Mouse (Mus musculus) spleen, adult 2 months (tissue): ENCODE results near the gene Gpi1. TPM values are rescaled to one million over a fixed set of nuclear protein-coding genes. Genes with fewer than 3 reads are reported as not detected.

Experiments used
- DNase-seq, 2 experiments: peaks; one replicate each; pipeline versions ENCODE4 v3.0.0 to v3.0.0-alpha.2; 2012 to 2021; ENCODE audit warnings: low spot score in 2 of 2, low read depth in 1 of 2
- H3K27ac ChIP-seq: fragments of 200-500 bp; 2 replicates; pipeline ENCODE4 v1.5.1; 2012; ENCODE audit warnings: low read length, inconsistent platforms; ENCODE audit not compliant: insufficient read depth
- H3K27me3 ChIP-seq: fragments of 200-500 bp; 2 replicates; pipeline ENCODE4 v1.6.1; 2012; ENCODE audit warnings: mild to moderate bottlenecking, moderate library complexity, low read length, inconsistent platforms; ENCODE audit not compliant: control insufficient read depth, insufficient read depth
- H3K36me3 ChIP-seq: fragments of 200-500 bp; 2 replicates; pipeline ENCODE4 v1.6.1; 2012; ENCODE audit warnings: mild to moderate bottlenecking, low read length, inconsistent platforms; ENCODE audit not compliant: control insufficient read depth, insufficient read depth
- H3K4me1 ChIP-seq: fragments of 200-500 bp; 2 replicates; pipeline ENCODE4 v1.6.1; 2011; ENCODE audit warnings: inconsistent platforms; ENCODE audit not compliant: control insufficient read depth, insufficient read depth, insufficient read length
- H3K4me3 ChIP-seq: fragments of 200-500 bp; 2 replicates; pipeline ENCODE4 v1.5.1; 2011; ENCODE audit warnings: mild to moderate bottlenecking, inconsistent platforms; ENCODE audit not compliant: insufficient read depth, insufficient read length; ENCODE audit errors: extremely low read depth
- CTCF ChIP-seq: fragments of 200-500 bp; IDR thresholded peaks from 2 replicates; pipeline ENCODE4 v1.5.1; 2011; ENCODE audit warnings: mild to moderate bottlenecking, inconsistent platforms; ENCODE audit not compliant: insufficient read depth, insufficient read length, insufficient replicate concordance; ENCODE audit errors: extremely low read depth
- POLR2A ChIP-seq: fragments of 200-500 bp; IDR thresholded peaks from 2 replicates; pipeline ENCODE4 v1.6.1; 2011; ENCODE audit warnings: low read depth, low read length, inconsistent platforms
- WGBS: fragments of 180-500 bp; shearing (Covaris S2); methylation state at CpG from one replicate; pipeline ENCODE4 v1.1.7; 2018; 5-methylcytosine and 5-hydroxymethylcytosine counted together
- polyA plus RNA-seq: library from polyadenylated mRNA; depleted of rRNA; stranded (reverse); fragments of >200 nt; gene quantifications from 2 replicates; pipeline ENCODE4 v1.2.3, GENCODE M21; 2012

Gpi1 gene
- polyA plus RNA-seq, 1 experiment: 116 TPM

- peaks cover 10% of the 10 kb centered on the region; the same call in 1 of the 2 replicates for H3K4me1 ChIP-seq
- WGBS: 74% methylated on average over 7 of the region's 7 CpGs
- H3K27me3 ChIP-seq: no peaks in the 10 kb centered on the region
- TF ChIP-seq CTCF (no peak), POLR2A (no peak)
- H3K36me3 ChIP-seq: no peaks in the 10 kb centered on the region; the same call in 1 of the 2 replicates
- no peak for DNase-seq
- peak overlapping the region; percentile 32 for H3K27ac ChIP-seq
- peak overlapping the region; percentile 57; the same call in 1 of the 2 replicates for H3K4me3 ChIP-seq
Observed at GRCm38 (mm10) chr7:34232785-34233725, 2.9 kb upstream of the Gpi1 start.

- Histone ChIP-seq H3K27me3 (no peaks in the 10 kb centered on the region), H3K4me3 (peak overlapping the region; percentile 79), H3K36me3 (peaks cover 15% of the 10 kb centered on the region), H3K27ac (peak overlapping the region; percentile 69), H3K4me1 (peaks cover 10% of the 10 kb centered on the region; the same call in 1 of the 2 replicates)
- peak in 1 of 2 experiments; percentile 26 for DNase-seq
- under 1% methylated on average over 19 of the region's 19 CpGs for WGBS
- TF ChIP-seq CTCF: no peak
- TF ChIP-seq POLR2A: no peak
Observed at GRCm38 (mm10) chr7:34229691-34230111, 435 bp downstream of the Gpi1 start.

- H3K4me3 ChIP-seq: peak overlapping the region; percentile 79
- no peak overlapping the region for H3K27ac ChIP-seq
- H3K27me3 ChIP-seq: no peaks in the 10 kb centered on the region
- 22% methylated on average over 5 of the region's 5 CpGs for WGBS
- H3K4me1 ChIP-seq: peaks cover 10% of the 10 kb centered on the region; the same call in 1 of the 2 replicates
- no peak for DNase-seq
- H3K36me3 ChIP-seq: peaks cover 18% of the 10 kb centered on the region
- no peak for TF ChIP-seq POLR2A
- no peak for TF ChIP-seq CTCF
Observed at GRCm38 (mm10) chr7:34229153-34229552, 983 bp downstream of the Gpi1 start.

- Histone ChIP-seq H3K36me3 (peaks cover 20% of the 10 kb centered on the region), H3K4me1 (peaks cover 10% of the 10 kb centered on the region; the same call in 1 of the 2 replicates), H3K27ac (no peak overlapping the region), H3K4me3 (no peak overlapping the region), H3K27me3 (no peaks in the 10 kb centered on the region)
- TF ChIP-seq POLR2A: no peak
- WGBS: 33% methylated on average over 7 of the region's 9 CpGs
- DNase-seq: no peak
Observed at GRCm38 (mm10) chr7:34228641-34229040, 1.5 kb downstream of the Gpi1 start.

- DNase-seq: no peak
- Histone ChIP-seq H3K4me3 (no peak overlapping the region), H3K4me1 (peaks cover 10% of the 10 kb centered on the region; the same call in 1 of the 2 replicates), H3K36me3 (peaks cover 26% of the 10 kb centered on the region), H3K27ac (no peak overlapping the region), H3K27me3 (no peaks in the 10 kb centered on the region)
- TF ChIP-seq POLR2A (no peak), CTCF (no peak)
- 87% methylated on average over 12 of the region's 12 CpGs for WGBS
Observed at GRCm38 (mm10) chr7:34226846-34227245, 3.3 kb downstream of the Gpi1 start.

- WGBS: 80% methylated on average over 8 of the region's 8 CpGs
- peaks cover 29% of the 10 kb centered on the region for H3K36me3 ChIP-seq
- TF ChIP-seq POLR2A (no peak), CTCF (no peak)
- no peaks in the 10 kb centered on the region for H3K27me3 ChIP-seq
- no peak overlapping the region for H3K4me3 ChIP-seq
- peaks cover 10% of the 10 kb centered on the region; the same call in 1 of the 2 replicates for H3K4me1 ChIP-seq
- no peak for DNase-seq
- no peak overlapping the region for H3K27ac ChIP-seq
Observed at GRCm38 (mm10) chr7:34226086-34226485, 4.0 kb downstream of the Gpi1 start.
